Comparison of ENCODE assay signal across 13 mouse cellular contexts in genomic region chr8:70463306-70463705, GRCm38 (mm10). TPM values are rescaled to one million over a fixed set of nuclear protein-coding genes. Genes with fewer than 3 reads are reported as not detected.
DNase-seq lines count a peak whose midpoint lies in the region; TF ChIP-seq lines count a peak whose summit lies in the region.
"Had no signal": no experiment of that assay in that cellular context is flagged by ENCODE, and none has a peak within 500 bp of the region (broad histone marks: within the 10 kb centered on the region; RNA-seq: fewer than 3 reads in every experiment).

No protein-coding gene starts in this region.

- H3K27ac ChIP-seq in bone marrow, adult 2 months (ENCODE audit: control insufficient read depth, insufficient read depth, low read depth, low read length, poor library complexity) = peak overlapping the region; percentile 4; the same call in 1 of the 2 replicates
- H3K27ac ChIP-seq: liver, embryonic 15.5 days; neural tube, embryonic 15.5 days had no signal

- no peak for TF ChIP-seq POLR2A in bone marrow, adult 2 months (IDR thresholded peaks at IDR 0.05; ENCODE audit: borderline replicate concordance, control insufficient read depth, low read depth, low read length)

- TF ChIP-seq CTCF in bone marrow, adult 2 months (IDR thresholded peaks at IDR 0.05; ENCODE audit: control insufficient read depth, insufficient read depth, low read length) = no peak

- no peak overlapping the region for H3K4me3 ChIP-seq in bone marrow, adult 2 months (replicated peaks; ENCODE audit: control insufficient read depth, low read depth, low read length)
- H3K4me3 ChIP-seq: liver, embryonic 15.5 days; megakaryocyte, embryonic 14.5 days; neural tube, embryonic 15.5 days had no signal

- no peaks in the 10 kb centered on the region for H3K4me1 ChIP-seq in bone marrow, adult 2 months (ENCODE audit: control insufficient read depth, insufficient read depth, low read length)

- 88% methylated on average over 4 of the region's 4 CpGs for WGBS in bone marrow, adult 2 months

- peak; percentile 48 to 60 for DNase-seq in heart, adult 18-20 months
- DNase-seq in heart, adult 9 months (ENCODE audit: low spot score in 2 of 2) = no peak
- DNase-seq in forelimb bud, embryonic 11.5 days (ENCODE audit: low read depth, low spot score) = peak; percentile 23
- peak; percentile 80 to 82 for DNase-seq in left cerebral cortex, adult 18-20 months (ENCODE audit: low spot score in 2 of 2)
- no peak for DNase-seq in thymus, postnatal 4 days
- no peak for DNase-seq in B cell, adult 2 months
- DNase-seq in neural tube, embryonic 10.5 days (ENCODE audit: extremely low spot score, low spot score) = no peak
- DNase-seq: thymus, adult 2 months had no signal

RNA-seq across cellular contexts. Expression of gene Klhl26, which starts 13.5 kb away (rescaled TPM):
- 1 to 10 TPM; 8.4 to 9.7 TPM for total RNA-seq in heart, adult 18-20 months (2021)
- 7.1 and 11.0 TPM in 2 replicates for polyA plus RNA-seq in bone marrow, adult 2 months (2011; ENCODE audit: insufficient read depth, insufficient read length, low replicate concordance, missing spikeins)
- total RNA-seq in left cerebral cortex, adult 18-20 months (2021) = 10 to 100 TPM; 43.7 to 44.4 TPM

RNA-seq across cellular contexts. Expression of gene Tmem59l, which starts 23.9 kb away (rescaled TPM):
- not detected for total RNA-seq in heart, adult 18-20 months (2021)
- polyA plus RNA-seq in bone marrow, adult 2 months (2011; ENCODE audit: insufficient read depth, insufficient read length, low replicate concordance, missing spikeins) = 1.3 TPM in 1 of 2 replicates, not detected in the other
- 100 to 1,000 TPM; 295 to 296 TPM for total RNA-seq in left cerebral cortex, adult 18-20 months (2021)
- polyA plus RNA-seq: liver, embryonic 15.5 days; spleen, adult 2 months had no signal

RNA-seq across cellular contexts. Expression of gene Crtc1, which starts 23.9 kb away (rescaled TPM):
- total RNA-seq in heart, adult 18-20 months (2021) = 1 to 10 TPM; 7.8 to 9.0 TPM
- polyA plus RNA-seq in bone marrow, adult 2 months (2011; ENCODE audit: insufficient read depth, insufficient read length, low replicate concordance, missing spikeins) = 5.0 and 6.1 TPM in 2 replicates
- total RNA-seq in left cerebral cortex, adult 18-20 months (2021) = 100 to 1,000 TPM; 152 to 154 TPM

RNA-seq across cellular contexts. Expression of gene Crlf1, which starts 29.7 kb away (rescaled TPM):
- under 1 TPM; 0.20 to 0.62 TPM for total RNA-seq in heart, adult 18-20 months (2021)
- polyA plus RNA-seq in bone marrow, adult 2 months (2011; ENCODE audit: insufficient read depth, insufficient read length, low replicate concordance, missing spikeins) = 3.7 and 5.5 TPM in 2 replicates
- total RNA-seq in left cerebral cortex, adult 18-20 months (2021) = 1 to 10 TPM; 1.5 to 2.8 TPM

RNA-seq across cellular contexts. Expression of gene Rex1bd, which starts 43.2 kb away (rescaled TPM):
- 100 to 1,000 TPM; 113 to 128 TPM for total RNA-seq in heart, adult 18-20 months (2021)
- 46.9 and 63.6 TPM in 2 replicates for polyA plus RNA-seq in bone marrow, adult 2 months (2011; ENCODE audit: insufficient read depth, insufficient read length, low replicate concordance, missing spikeins)
- total RNA-seq in left cerebral cortex, adult 18-20 months (2021) = 100 to 1,000 TPM; 118 to 122 TPM

Comparison
In these comparisons a context has a peak if more than half of its experiments do, and no peak if none do; other contexts are left out.
1. DNase-seq: peak in heart, adult 18-20 months (2 of 2), forelimb bud, embryonic 11.5 days (single experiment) and left cerebral cortex, adult 18-20 months (2 of 2); none in heart, adult 9 months (0 of 2), thymus, postnatal 4 days (single experiment), B cell, adult 2 months (0 of 2) and neural tube, embryonic 10.5 days (single experiment).
2. RNA of gene Klhl26, which starts 13.5 kb away (total RNA-seq): 43.7 to 44.4 TPM in left cerebral cortex, adult 18-20 months; 8.4 to 9.7 TPM in heart, adult 18-20 months; every median in the first group is over 4 times any median in the second.
3. RNA of gene Tmem59l, which starts 23.9 kb away (total RNA-seq): 295 to 296 TPM in left cerebral cortex, adult 18-20 months; not detected in heart, adult 18-20 months; every median in the first group is over 100 times any median in the second.
4. RNA of gene Crtc1, which starts 23.9 kb away (total RNA-seq): 152 to 154 TPM in left cerebral cortex, adult 18-20 months; 7.8 to 9.0 TPM in heart, adult 18-20 months; every median in the first group is over 10 times any median in the second.